Mouse (Mus musculus): ENCODE data around the gene Gm12184. TPM values are rescaled to one million over a fixed set of nuclear protein-coding genes. Genes with fewer than 3 reads are reported as not detected.
"Not testable (repeated sequence)": the region's sequence is repeated elsewhere in the genome, so short reads cannot be mapped to it uniquely, and the experiment has no call there.

The Gm12184 gene
- 6.8 and 9.4 TPM in 2 replicates for polyA plus RNA-seq (2016; fragmentation: Nextera tagmentation; extraction: Ambion mirVana)

DNA sequence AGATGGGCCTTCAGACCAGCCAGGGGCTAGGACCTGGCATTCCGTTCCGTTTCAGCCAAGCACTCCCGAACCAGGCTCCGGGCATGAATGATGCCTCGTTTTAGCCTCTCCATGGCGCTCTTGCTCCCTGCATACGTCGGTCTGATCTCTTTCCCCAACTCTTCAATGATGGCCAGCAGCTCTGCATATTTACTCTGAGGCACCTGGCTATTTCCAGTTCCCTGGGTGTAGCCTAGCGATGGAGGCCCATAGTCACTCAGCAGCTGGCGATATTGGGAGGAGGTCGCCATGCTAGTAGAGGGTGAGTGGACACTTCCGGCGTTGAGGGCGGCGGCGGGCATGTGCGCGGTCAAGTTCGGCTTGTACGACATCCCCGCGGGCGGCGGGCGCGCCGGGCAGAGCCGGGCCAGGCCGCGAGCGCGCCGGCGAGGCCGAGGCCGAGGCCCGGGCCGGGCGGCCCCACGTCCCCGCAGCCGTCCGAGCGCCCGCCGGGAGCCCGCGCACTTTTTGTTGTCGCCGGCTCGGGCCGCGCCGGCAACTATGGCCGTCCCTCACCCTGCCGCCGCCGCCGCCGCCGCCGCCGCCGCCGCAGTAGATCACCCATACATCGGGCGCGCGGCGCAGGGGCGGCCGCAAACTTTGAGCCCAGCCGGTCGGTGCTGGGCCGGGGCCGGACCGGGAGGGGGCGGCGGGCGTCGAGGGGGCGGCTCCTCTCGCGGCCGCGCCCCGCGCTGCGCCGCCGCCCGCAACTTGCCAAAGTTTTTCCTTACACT lies at the start of gene Gm12184, which contains the start of gene Trim7:
Gene Gm12184 (minus strand): TSS at position 677 of the 773 bp plus-strand sequence.
Gene Trim7 (plus strand): TSS at position 162 of the 773 bp plus-strand sequence.
- Histone ChIP-seq H3K4me3 (replicated peaks) (peak within 1 kb of the TSS; percentile 43), H3K27ac (peak within 1 kb of the TSS; percentile 50; the same call in 1 of the 2 replicates)

GRCm38 (mm10) chr11:48875343-48875837 lies 48.9 kb upstream of the Gm12184 start:
- H3K36me3 ChIP-seq (replicated peaks); H3K9me3 ChIP-seq; H3K4me2 ChIP-seq; ATAC-seq (ENCODE audit: low FRiP score); H3K27ac ChIP-seq; H3K9ac ChIP-seq; H3K4me3 ChIP-seq (replicated peaks): not testable (repeated sequence)
- peaks cover 23% of the 10 kb centered on the region; the same call in 1 of the 2 replicates for H3K27me3 ChIP-seq
- WGBS = 72% methylated on average over 1 of the region's 1 CpGs
- H3K4me1 ChIP-seq = peaks cover 15% of the 10 kb centered on the region

More for the DNA sequence above, at the start of gene Gm12184, which contains the start of gene Trim7:
- under 1% methylated on average over 32 of the region's 92 CpGs for WGBS
- H3K4me2 ChIP-seq = peak within 1 kb of the TSS; percentile 58
- peak; percentile 81 for ATAC-seq (ENCODE audit: low FRiP score)
- not testable (repeated sequence) for H3K9me3 ChIP-seq; H3K36me3 ChIP-seq (replicated peaks)
- peaks cover 29% of the 10 kb centered on the region for H3K27me3 ChIP-seq
- peaks cover 12% of the 10 kb centered on the region for H3K4me1 ChIP-seq
- H3K9ac ChIP-seq = peak within 1 kb of the TSS; percentile 50; the same call in 1 of the 2 replicates

DNA sequence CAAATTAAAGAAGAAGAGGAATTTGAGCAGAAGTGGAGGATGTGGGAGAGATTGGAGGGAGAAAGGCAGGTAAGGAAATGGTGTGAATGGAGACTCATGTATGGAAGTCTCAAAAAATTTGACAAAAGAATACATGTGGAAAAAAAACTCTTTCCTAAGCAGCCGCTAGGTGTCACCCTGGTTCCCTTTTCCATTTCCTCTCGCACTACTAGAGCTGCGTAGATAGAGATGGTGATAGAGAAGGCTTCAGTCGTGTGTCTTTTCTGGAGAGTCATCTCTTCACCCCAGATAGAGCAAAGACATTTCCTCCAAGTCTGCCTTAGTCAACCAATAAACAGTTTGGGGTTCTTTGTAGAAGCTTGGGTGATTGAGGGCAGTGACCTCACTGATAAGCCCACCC lies 48.0 kb upstream of the Gm12184 start:
- peaks cover 23% of the 10 kb centered on the region; the same call in 1 of the 2 replicates for H3K27me3 ChIP-seq
- H3K4me1 ChIP-seq = peaks cover 15% of the 10 kb centered on the region
- no peak overlapping the region for H3K4me2 ChIP-seq
- ATAC-seq (ENCODE audit: low FRiP score) = peak; percentile 68; the same call in 1 of the 2 replicates
- H3K9ac ChIP-seq = no peak overlapping the region
- H3K36me3 ChIP-seq (replicated peaks) = no peaks in the 10 kb centered on the region
- H3K27ac ChIP-seq = no peak overlapping the region
- H3K4me3 ChIP-seq (replicated peaks) = no peak overlapping the region
- WGBS = 5% methylated on average over 4 of the region's 4 CpGs
- no peaks in the 10 kb centered on the region for H3K9me3 ChIP-seq

DNA sequence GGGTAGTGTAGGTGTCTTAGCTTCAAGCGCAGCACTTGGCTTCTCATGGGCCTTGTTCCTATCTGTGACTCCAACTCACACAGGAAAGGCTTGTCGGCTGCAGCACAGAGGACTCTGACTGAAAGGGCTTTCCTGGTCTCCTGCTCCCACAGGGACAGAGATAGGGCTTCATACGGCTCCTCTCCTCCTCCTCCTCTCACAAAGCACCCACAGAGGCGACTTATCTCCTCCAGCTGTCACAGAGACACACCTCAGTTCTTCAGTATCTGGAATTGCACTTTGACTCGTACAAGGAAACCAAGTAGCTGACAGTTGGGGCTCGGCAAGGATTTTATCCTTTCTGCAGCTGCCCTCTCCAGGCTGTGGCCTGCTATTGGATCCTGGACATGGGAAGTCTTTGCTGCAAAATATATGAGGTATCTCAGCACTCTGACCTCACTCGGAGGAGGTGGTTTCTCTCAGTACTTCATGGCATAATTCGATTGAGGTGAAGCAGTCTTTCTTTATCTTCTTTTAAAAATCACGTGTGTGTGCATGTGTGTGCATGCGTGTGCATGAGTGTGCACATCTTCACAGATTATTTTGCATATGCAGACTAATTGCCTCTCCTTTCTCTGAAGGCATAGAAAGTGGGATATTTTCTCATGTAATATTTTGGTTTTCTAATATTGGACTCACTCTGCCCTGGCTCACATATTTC lies 47.3 kb upstream of the Gm12184 start:
- Histone ChIP-seq H3K4me1 (peaks cover 15% of the 10 kb centered on the region), H3K9ac (no peak overlapping the region), H3K4me2 (no peak overlapping the region), H3K4me3 (replicated peaks) (no peak overlapping the region), H3K9me3 (no peaks in the 10 kb centered on the region), H3K27ac (no peak overlapping the region), H3K27me3 (peaks cover 23% of the 10 kb centered on the region; the same call in 1 of the 2 replicates), H3K36me3 (replicated peaks) (no peaks in the 10 kb centered on the region)
- WGBS = 74% methylated on average over 10 of the region's 10 CpGs
- ATAC-seq (ENCODE audit: low FRiP score) = no peak

DNA sequence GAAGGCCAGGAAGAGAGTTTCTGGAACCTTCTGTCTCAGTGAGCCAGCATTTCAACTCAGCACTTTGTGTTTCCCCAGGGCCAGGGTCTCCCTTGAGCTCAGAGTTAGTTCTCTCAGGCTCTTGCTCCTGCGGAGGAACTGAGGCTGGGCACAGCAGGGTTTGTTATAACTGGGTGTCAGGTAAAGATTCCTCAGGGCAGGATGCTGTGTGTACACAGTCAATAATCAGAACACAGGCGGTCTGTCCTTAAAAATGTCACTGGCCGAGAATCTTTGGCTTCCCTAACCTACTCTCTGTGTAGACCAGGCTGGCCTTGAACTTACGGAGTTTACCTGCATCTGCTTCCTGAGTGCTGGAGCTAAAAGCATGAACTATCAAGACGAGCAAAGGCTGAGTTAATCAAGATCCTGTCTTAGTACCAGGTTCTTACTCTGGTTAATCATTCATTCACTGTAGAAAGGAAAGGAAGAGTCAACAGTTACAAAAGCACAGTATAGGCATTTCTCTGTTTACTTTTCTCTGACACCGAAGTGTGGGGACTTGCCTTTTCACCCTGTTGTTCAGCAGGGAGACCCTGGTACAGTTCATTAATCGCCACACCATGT lies 46.3 kb upstream of the Gm12184 start:
- H3K9ac ChIP-seq = no peak overlapping the region

GRCm38 (mm10) chr11:48871817-48872541 lies 45.5 kb upstream of the Gm12184 start:
- H3K4me3 ChIP-seq (replicated peaks) = peak overlapping the region; percentile 41
- H3K4me2 ChIP-seq = peak overlapping the region; percentile 63
- H3K27ac ChIP-seq = no peak overlapping the region
- 13% methylated on average over 17 of the region's 17 CpGs for WGBS
- 0 out of 2 replicates have a peak overlapping the region, but pooled peaks have one; percentile 54 for H3K9ac ChIP-seq
- no peaks in the 10 kb centered on the region for H3K9me3 ChIP-seq
- peaks cover 25% of the 10 kb centered on the region; the same call in 1 of the 2 replicates for H3K27me3 ChIP-seq
- no peaks in the 10 kb centered on the region for H3K36me3 ChIP-seq (replicated peaks)
- ATAC-seq (ENCODE audit: low FRiP score) = peak; percentile 59; the same call in 1 of the 2 replicates
- H3K4me1 ChIP-seq = peaks cover 15% of the 10 kb centered on the region

More for the DNA sequence above, 46.3 kb upstream of the Gm12184 start:
- H3K27ac ChIP-seq = no peak overlapping the region
- 84% methylated on average over 7 of the region's 7 CpGs for WGBS
- H3K4me3 ChIP-seq (replicated peaks) = no peak overlapping the region
- ATAC-seq (ENCODE audit: low FRiP score) = no peak
- peaks cover 25% of the 10 kb centered on the region; the same call in 1 of the 2 replicates for H3K27me3 ChIP-seq
- H3K4me1 ChIP-seq = peaks cover 15% of the 10 kb centered on the region
- no peaks in the 10 kb centered on the region for H3K36me3 ChIP-seq (replicated peaks)
- H3K9me3 ChIP-seq = no peaks in the 10 kb centered on the region
- H3K4me2 ChIP-seq = no peak overlapping the region

- no peaks in the 10 kb centered on the region for H3K9me3 ChIP-seq
- 0 out of 2 replicates have a peak, but pooled peaks have one; percentile 21 for ATAC-seq (ENCODE audit: low FRiP score)
- 2% methylated on average over 18 of the region's 19 CpGs for WGBS
- no peaks in the 10 kb centered on the region for H3K36me3 ChIP-seq (replicated peaks)
- peaks cover 15% of the 10 kb centered on the region for H3K4me1 ChIP-seq
- peaks cover 25% of the 10 kb centered on the region; the same call in 1 of the 2 replicates for H3K27me3 ChIP-seq
- H3K9ac ChIP-seq = peak within 1 kb of the TSS; percentile 54
- peak within 1 kb of the TSS; percentile 41 for H3K4me3 ChIP-seq (replicated peaks)
- H3K4me2 ChIP-seq = peak within 1 kb of the TSS; percentile 63
- no peak within 1 kb of the TSS for H3K27ac ChIP-seq
Observed at GRCm38 (mm10) chr11:48871201-48871772, 44.8 kb upstream of the Gm12184 start, which contains the start of gene Irgm1. TSS of gene Irgm1 (minus strand) at chr11:48871683.

DNA sequence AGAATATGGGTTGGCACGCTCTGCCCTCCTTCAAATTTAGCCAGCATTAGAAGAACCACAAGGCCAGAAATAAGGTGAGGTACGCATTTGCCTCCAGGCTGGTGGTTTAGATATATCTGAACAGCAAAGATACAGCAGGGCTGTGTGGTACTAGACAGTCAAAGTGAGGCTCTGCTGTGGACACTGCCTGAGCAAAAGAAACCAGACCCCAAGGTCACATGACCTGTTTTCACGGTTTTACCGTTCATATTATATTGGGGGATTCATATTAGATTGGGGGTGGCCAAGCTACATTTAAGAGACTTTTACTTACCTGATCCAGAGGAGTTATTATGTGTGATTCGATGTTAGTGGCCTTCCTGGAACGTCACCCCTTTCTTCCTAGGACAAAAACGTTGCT lies 44.3 kb upstream of the Gm12184 start:
- no peak for ATAC-seq (ENCODE audit: low FRiP score)
- WGBS = 40% methylated on average over 7 of the region's 7 CpGs
- no peaks in the 10 kb centered on the region for H3K9me3 ChIP-seq
- H3K27me3 ChIP-seq = peaks cover 25% of the 10 kb centered on the region; the same call in 1 of the 2 replicates
- peaks cover 15% of the 10 kb centered on the region for H3K4me1 ChIP-seq
- peak overlapping the region; percentile 63 for H3K4me2 ChIP-seq
- no peak overlapping the region for H3K27ac ChIP-seq
- H3K36me3 ChIP-seq (replicated peaks) = no peaks in the 10 kb centered on the region
- H3K4me3 ChIP-seq (replicated peaks) = peak overlapping the region; percentile 41
- H3K9ac ChIP-seq = peak overlapping the region; percentile 54

GRCm38 (mm10) chr11:48869380-48870110 lies 43.1 kb upstream of the Gm12184 start:
- no peaks in the 10 kb centered on the region for H3K9me3 ChIP-seq
- no peak overlapping the region for H3K9ac ChIP-seq
- H3K27me3 ChIP-seq = peaks cover 25% of the 10 kb centered on the region; the same call in 1 of the 2 replicates
- H3K4me3 ChIP-seq (replicated peaks) = no peak overlapping the region
- ATAC-seq (ENCODE audit: low FRiP score) = no peak
- no peak overlapping the region for H3K27ac ChIP-seq
- peaks cover 15% of the 10 kb centered on the region for H3K4me1 ChIP-seq
- H3K36me3 ChIP-seq (replicated peaks) = no peaks in the 10 kb centered on the region
- H3K4me2 ChIP-seq = no peak overlapping the region
- 81% methylated on average over 7 of the region's 7 CpGs for WGBS

GRCm38 (mm10) chr11:48866481-48866880 lies 40.0 kb upstream of the Gm12184 start:
- peaks cover 6% of the 10 kb centered on the region; the same call in 1 of the 2 replicates for H3K27me3 ChIP-seq
- no peak overlapping the region for H3K27ac ChIP-seq
- no peak for ATAC-seq (ENCODE audit: low FRiP score)
- 94% methylated on average over 9 of the region's 9 CpGs for WGBS
- no peak overlapping the region for H3K9ac ChIP-seq
- H3K4me3 ChIP-seq (replicated peaks) = no peak overlapping the region
- no peaks in the 10 kb centered on the region for H3K9me3 ChIP-seq
- no peaks in the 10 kb centered on the region for H3K36me3 ChIP-seq (replicated peaks)
- peaks cover 8% of the 10 kb centered on the region for H3K4me1 ChIP-seq
- no peak overlapping the region for H3K4me2 ChIP-seq

Measured in forebrain, embryonic 12.5 days (tissue).